Mouse (Mus musculus) lung, adult 2 months (tissue): ENCODE measurements around the gene Apbb2.

Source experiments
- CTCF ChIP-seq: fragments of 200-500 bp; IDR thresholded peaks from 2 replicates; pipeline ENCODE4 v1.5.1; 2011; ENCODE audit warnings: mild to moderate bottlenecking, low read length, control low read depth; ENCODE audit not compliant: insufficient read depth
- POLR2A ChIP-seq: fragments of 200-500 bp; IDR thresholded peaks from 2 replicates; pipeline ENCODE4 v1.6.1; 2011; ENCODE audit warnings: low read depth, mild to moderate bottlenecking, control low read depth, low read length, borderline replicate concordance; ENCODE audit errors: extremely low read depth

- TF ChIP-seq CTCF (no peak), POLR2A (no peak)
Observed at GRCm38 (mm10) chr5:66351836-66352390, 266.7 kb downstream of the Apbb2 start.
